Mouse (Mus musculus) CH12.LX (cell line): ENCODE data around the gene Olfr270.

Experiments used
- BHLHE40 ChIP-seq: IDR thresholded peaks from 2 replicates; pipeline ENCODE4 v1.6.1; 2011; ENCODE audit warnings: mild to moderate bottlenecking, low read depth, low read length, improper control_type of control experiment
- CTCF ChIP-seq, 2 experiments: IDR thresholded peaks in 1 of 2; conservative IDR thresholded peaks in 1 of 2; 2 replicates each; pipeline ENCODE4 v1.5.1; 2011 to 2012; ENCODE audit warnings: low read depth in 2 of 2, low read length in 2 of 2, improper control_type of control experiment in 1 of 2, inconsistent platforms in 1 of 2, mild to moderate bottlenecking in 1 of 2, moderate library complexity in 1 of 2
- ELF1 ChIP-seq: IDR thresholded peaks from 2 replicates; pipeline ENCODE4 v1.6.1; 2014; ENCODE audit warnings: low read depth, mild to moderate bottlenecking, inconsistent platforms, low read length, improper control_type of control experiment
- ETS1 ChIP-seq: conservative IDR thresholded peaks from 2 replicates; pipeline ENCODE4 v1.6.1; 2012; ENCODE audit warnings: low read depth, mild to moderate bottlenecking, inconsistent platforms, low read length, improper control_type of control experiment, moderate library complexity
- IRF4 ChIP-seq: IDR thresholded peaks from 2 replicates; pipeline ENCODE4 v1.6.1; 2014; ENCODE audit warnings: low read depth, mild to moderate bottlenecking, inconsistent platforms, low read length, improper control_type of control experiment
- KAT2A ChIP-seq: IDR thresholded peaks from 2 replicates; pipeline ENCODE4 v1.6.1; 2012; ENCODE audit warnings: low read length, improper control_type of control experiment, inconsistent platforms; ENCODE audit not compliant: insufficient replicate concordance
- RAD21 ChIP-seq: IDR thresholded peaks from 2 replicates; pipeline ENCODE4 v1.6.1; 2011; ENCODE audit warnings: low read depth, mild to moderate bottlenecking, low read length, improper control_type of control experiment, moderate library complexity
- SIN3A ChIP-seq: IDR thresholded peaks from 2 replicates; pipeline ENCODE4 v1.6.1; 2012; ENCODE audit warnings: low read length, improper control_type of control experiment, inconsistent platforms

DNA sequence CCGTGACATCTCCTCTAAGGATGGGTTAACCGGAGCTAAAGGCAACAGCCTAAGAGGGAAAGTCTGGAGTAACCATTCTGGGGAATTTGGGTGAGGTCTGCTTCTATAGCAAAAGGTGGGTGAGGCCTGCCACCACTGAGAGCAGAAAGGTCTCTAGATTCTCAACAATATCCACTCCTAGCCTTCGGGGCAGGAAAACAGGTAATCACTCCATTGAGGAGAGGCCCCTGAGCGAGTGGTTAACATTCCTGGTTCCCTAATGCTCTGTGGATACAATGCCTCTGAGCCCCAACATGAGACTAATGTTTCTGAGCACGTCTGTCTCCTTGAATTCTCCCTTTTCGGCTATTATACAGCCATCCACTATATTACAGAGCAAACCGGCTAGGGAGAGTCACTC is 50.1 kb downstream of the Olfr270 start:
- TF ChIP-seq ETS1 (no peak), RAD21 (no peak), CTCF (conservative IDR thresholded peaks at IDR 0.05 in 1 of 2, IDR thresholded peaks at IDR 0.05 in 1 of 2; ENCODE audit: low read depth in 2 of 2, low read length in 2 of 2) (no peak), ELF1 (no peak), KAT2A (no peak), SIN3A (no peak), IRF4 (no peak), BHLHE40 (no peak)
